Mouse (Mus musculus) urinary bladder, postnatal 36 days (tissue): ENCODE data around the gene Gm9008.
"Not testable (repeated sequence)": the region's sequence is repeated elsewhere in the genome, so short reads cannot be mapped to it uniquely, and the experiment has no call there.

Experiments
- DNase-seq, 2 experiments: peaks; one replicate each; pipeline ENCODE4 v3.0.0; 2022; ENCODE audit warnings: low spot score in 2 of 2, mixed read lengths in 1 of 2

The Gm9008 gene

DNA sequence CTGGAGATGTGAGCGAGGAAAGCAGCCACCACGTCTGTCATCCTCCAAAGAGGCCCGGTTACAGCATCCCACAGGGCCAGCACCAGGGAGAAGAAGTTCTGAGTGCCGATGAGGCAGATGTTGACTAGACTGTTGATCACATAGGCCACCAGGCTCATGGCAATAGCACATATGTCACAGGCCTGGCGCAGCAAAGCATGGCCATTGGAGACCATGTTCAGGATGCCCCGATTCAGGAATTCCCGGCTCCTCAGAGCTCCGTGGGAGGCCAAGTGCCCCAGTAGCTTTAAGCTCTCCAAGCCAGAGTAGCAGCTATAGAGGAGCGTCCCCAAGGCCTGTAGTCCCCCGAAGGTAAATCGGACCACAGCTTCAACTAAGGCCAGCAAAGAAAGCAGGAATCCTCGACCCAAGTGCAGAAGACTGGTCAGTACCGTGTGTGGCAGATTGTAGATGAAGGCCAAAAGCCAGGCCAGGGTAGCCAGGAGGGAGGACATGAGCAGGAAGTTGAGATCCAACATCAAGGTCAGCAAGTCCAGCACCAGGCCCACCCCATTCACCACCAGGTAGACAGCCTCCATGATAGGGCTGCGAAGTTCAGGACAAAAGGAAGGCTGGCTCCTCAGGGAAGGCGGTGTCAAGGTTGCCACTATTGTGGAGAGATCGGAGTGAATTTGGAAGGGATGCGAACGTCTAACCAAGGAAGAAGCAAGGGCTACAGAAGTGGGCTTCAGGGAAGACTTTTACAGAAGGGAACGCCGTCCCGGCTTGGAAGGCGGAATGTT is at the start of gene Gm9008:
Gene Gm9008, minus strand, starts transcription at position 731 of the 782 bp plus-strand sequence.
- not testable (repeated sequence) for DNase-seq

DNA sequence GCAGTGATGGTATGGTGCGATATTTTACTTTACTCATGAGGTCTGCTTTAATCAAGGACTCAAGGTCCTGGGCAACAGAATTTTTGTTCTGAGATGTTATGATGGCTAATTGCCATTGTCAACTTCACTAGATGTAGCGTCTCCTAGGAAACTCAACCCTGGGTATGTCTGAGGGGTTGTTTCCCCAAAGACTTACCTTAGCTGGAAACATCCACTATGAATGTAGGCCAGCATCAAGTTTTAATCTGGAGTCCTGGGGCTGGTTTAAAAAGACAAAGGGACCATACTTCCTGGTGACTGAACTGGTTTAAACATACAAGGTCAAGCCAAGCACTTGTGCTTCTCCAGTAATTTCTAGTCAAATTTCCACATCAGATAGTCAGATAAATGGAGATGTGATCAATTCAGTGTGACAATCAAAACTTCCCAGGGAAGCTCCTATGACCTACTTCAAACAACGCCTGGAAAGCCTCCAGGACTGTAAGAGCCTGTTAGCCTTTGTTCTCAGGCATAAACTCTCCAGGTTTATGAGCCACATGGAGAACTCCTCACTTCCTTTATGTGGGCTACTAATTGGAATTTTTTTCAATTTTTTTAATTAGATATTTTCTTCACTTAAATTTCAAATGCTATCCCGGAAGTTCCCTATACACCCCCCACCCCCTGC is 24.5 kb upstream of the Gm9008 start:
- no peak for DNase-seq

DNA sequence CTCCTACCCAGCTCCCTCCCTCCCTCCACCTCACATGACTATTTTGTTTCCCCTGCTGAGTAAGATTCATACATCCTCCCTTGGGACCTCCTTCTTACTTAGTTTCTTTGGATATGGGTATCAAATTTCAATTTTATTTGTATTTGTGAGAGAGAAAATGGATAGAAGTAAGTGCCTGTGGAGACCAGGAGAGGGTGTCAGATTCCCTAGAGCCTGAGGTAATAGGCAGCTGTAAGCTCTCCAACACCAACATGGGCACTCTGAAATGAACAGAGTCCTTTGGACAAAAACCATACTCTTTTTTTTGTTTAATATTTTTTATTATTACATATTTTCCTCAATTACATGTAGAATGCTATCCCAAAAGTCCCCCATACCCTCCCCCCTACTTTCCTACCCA is 12.6 kb upstream of the Gm9008 start:
- no peak for DNase-seq

DNA sequence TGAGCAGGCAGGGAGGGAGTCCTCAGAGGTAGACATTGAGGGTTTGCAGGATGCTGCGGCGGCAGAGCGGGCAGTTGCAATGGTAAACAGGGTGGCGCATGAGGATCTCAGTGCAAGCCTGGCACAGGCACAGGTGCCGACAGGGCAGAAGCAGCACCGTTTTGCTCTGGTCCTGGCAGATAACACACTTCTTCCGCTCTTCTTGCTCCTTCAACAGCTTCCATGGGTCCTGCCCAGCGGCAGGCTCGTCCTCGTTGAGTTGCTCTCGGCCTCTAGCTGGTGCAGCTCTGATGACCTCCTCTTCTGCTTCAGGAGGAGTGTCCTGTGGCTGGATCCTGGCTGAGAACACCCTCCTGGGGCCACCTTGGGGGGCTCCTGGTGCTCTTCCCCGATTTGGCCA is 1.2 kb downstream of the Gm9008 start:
- DNase-seq, result not testable (repeated sequence)

DNA sequence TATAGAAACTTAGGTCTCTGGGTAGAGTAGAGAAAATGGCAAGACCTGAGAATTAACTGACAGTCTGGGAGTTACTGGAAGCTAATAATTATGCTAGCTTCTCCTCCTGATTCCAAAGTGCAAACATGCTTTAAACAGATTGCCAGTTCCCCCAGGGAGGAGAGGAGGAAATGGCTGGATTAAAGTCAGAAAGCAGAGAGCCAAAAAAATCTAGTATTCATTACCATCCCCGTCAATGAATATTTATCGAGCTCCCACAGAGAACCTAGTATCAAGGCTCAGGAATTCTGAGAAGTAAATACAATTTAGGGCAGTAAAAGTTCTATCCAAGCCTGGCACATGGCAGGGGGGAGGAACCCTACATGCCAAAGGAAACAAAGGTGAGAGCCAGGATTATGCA is 29.4 kb downstream of the Gm9008 start:
- DNase-seq, result no peak
